Mouse (Mus musculus) midbrain, embryonic 14.5 days (tissue): ENCODE data around the gene Ralgds. TPM values are rescaled to one million over a fixed set of nuclear protein-coding genes. Genes with fewer than 3 reads are reported as not detected.
A peak's percentile ranks its signal among the peaks of the same experiment; 100 is the strongest.

Experiments
- ATAC-seq: fragments of 200-750 bp; cut with Nextera tagmentation; 2 replicates; pipeline ENCODE4 v1.8.0; 2017; ENCODE audit warnings: moderate number of reproducible peaks, moderate library complexity; ENCODE audit not compliant: low FRiP score, low TSS enrichment
- DNase-seq: peaks from one replicate; pipeline ENCODE4 v3.0.0-alpha.2; 2015
- H3K27ac ChIP-seq: fragments of 300-500 bp; sonication (generic); replicated peaks from 2 replicates; pipeline ENCODE4 v1.5.1; 2014; ENCODE audit warnings: mild to moderate bottlenecking, low read depth, low read length, moderate library complexity
- H3K27me3 ChIP-seq: fragments of 300-500 bp; sonication (generic); 2 replicates; pipeline ENCODE4 v1.6.1; 2014; ENCODE audit warnings: low read length, control low read depth, mixed read lengths; ENCODE audit not compliant: control insufficient read depth, insufficient read depth
- H3K36me3 ChIP-seq: fragments of 300-500 bp; sonication (generic); 2 replicates; pipeline ENCODE4 v1.6.1; 2014; ENCODE audit warnings: low read length, control low read depth; ENCODE audit not compliant: control insufficient read depth, insufficient read depth
- H3K4me1 ChIP-seq: fragments of 300-500 bp; sonication (generic); 2 replicates; pipeline ENCODE4 v1.6.1; 2014; ENCODE audit warnings: mild to moderate bottlenecking, antibody characterized with exemption, low read length, control low read depth; ENCODE audit not compliant: control insufficient read depth, insufficient read depth
- H3K4me2 ChIP-seq: fragments of 300-500 bp; sonication (generic); 2 replicates; pipeline ENCODE4 v1.6.1; 2014; ENCODE audit warnings: mild to moderate bottlenecking, low read length, moderate library complexity
- H3K4me3 ChIP-seq: fragments of 300-500 bp; sonication (generic); replicated peaks from 2 replicates; pipeline ENCODE4 v1.5.1; 2014; ENCODE audit warnings: low read depth, low read length
- H3K9ac ChIP-seq: fragments of 300-500 bp; sonication (generic); replicated peaks from 2 replicates; pipeline ENCODE4 v1.6.1; 2014; ENCODE audit warnings: mild to moderate bottlenecking, low read length, moderate library complexity
- H3K9me3 ChIP-seq: fragments of 300-500 bp; sonication (generic); 2 replicates; pipeline ENCODE4 v1.6.1; 2016; ENCODE audit warnings: low read length, control low read depth, mixed read lengths; ENCODE audit not compliant: control insufficient read depth
- WGBS: fragments of 180-500 bp; shearing (Covaris S2); extraction: QIAGEN DNeasy Blood & Tissue Kit; methylation state at CpG from one replicate; pipeline ENCODE4 v1.1.7; 2014; 5-methylcytosine and 5-hydroxymethylcytosine counted together
- polyA plus RNA-seq: library from polyadenylated mRNA; unstranded; fragments of >200 nt; fragmentation: Nextera tagmentation; extraction: Ambion mirVana; gene quantifications from 2 replicates; pipeline ENCODE4 v1.2.1, GENCODE M21; 2014

Gene Ralgds
- polyA plus RNA-seq, 1 experiment from 2014 or later, result 101 TPM

DNA sequence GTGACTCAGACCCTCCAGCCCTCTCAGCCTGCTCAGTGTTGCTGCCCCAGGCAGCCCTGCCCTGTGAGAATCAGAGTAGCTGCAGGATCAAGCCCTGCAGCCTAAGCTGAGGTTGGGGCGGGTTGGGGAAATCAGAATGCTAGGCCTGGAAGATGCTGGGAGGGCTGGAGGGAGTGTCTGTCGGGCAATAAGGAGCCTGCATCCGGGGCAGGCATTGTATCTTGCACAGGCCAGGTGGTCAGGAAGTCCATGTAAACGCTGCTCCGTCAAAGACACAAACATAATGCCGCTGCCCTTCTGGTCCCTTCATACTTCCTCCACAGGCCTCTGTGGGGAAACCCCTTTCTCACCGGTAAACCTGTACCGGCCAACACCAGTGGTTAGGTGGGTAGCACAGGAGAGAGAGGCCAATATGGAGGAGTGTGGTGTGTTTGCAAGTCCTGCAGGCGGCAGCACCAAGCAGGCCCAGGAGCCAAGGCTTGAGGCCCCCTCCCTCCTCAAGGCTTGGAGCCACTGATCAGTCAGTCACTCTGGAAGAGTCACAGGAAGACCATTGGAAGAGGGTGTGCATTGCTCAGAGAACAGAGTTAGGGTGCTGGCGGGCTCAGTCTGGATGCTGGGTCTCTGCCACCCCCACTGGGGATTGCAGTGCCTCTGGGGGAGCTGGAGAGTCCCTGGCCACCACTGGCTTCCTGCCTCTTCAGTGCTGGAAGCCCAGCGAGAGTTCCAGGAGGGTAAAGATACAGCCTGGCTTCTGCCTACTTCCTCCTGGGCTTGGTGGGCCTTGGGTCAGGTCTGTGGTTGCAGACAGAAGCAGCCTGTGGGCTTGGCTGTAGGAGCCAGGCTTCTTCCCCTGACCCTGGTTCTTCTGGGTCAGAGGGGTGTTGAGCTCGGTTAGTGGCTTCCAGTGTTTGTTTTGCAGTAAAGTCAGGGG, 13.3 kb downstream of the Ralgds start:
- Histone ChIP-seq H3K9ac (peak overlapping the region; percentile 42; the same call in 1 of the 2 replicates), H3K9me3 (no peaks in the 10 kb centered on the region), H3K27me3 (no peaks in the 10 kb centered on the region), H3K4me1 (peaks cover 53% of the 10 kb centered on the region), H3K4me2 (peak overlapping the region; percentile 24; the same call in 1 of the 2 replicates), H3K27ac (peak overlapping the region; percentile 87), H3K4me3 (no peak overlapping the region), H3K36me3 (peaks cover 8% of the 10 kb centered on the region)
- 43% methylated on average over 12 of the region's 12 CpGs for WGBS
- DNase-seq, result peak; percentile 46
- ATAC-seq, result no peak

DNA sequence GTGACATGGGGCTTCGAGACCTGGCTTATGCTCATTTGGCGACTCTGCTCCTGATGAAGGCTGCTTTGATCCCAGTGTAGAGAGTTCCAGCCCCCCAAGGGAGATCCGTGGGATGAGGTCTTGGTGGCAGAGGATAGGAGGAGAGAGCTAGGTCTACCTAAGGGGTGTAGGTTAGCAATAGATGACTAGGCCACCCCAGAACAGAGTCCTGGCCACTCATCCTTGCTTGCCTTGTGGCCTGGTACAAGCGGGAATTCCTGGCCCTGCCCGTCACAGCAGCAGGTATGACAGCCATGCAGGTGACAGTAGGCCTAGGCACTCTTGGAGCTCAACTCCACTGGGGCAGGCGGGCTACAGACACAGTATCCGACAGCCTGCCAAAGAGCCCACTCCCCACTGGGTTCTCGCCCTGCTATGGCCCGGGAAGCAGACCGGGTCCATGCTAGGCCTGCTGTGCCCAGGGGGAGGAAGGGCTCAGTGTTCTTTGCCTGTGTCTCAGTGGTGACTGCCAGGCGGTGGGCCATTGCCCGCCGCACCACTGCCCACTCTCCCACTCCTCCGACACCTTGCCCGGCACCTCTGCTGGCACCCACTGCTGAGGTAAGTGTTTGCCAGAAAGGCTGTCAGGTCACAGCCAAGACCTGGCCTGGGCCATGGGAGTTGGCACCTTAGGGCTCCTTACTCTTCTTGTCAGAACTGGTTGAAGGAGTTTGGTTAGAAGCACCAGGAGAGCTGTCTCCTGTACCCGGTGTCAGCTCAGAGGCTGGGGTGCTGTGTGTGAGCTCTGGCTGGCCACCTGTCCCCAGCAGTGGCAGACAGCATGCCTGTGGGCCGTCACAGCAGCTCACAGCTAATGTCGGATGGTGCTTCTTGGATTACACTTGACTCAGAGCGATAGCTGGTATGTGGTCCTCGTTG, 14.8 kb downstream of the Ralgds start:
- Histone ChIP-seq H3K4me2 (no peak overlapping the region), H3K36me3 (peaks cover under 1% of the 10 kb centered on the region; the same call in 1 of the 2 replicates), H3K27ac (no peak overlapping the region), H3K27me3 (no peaks in the 10 kb centered on the region), H3K4me1 (peaks cover 66% of the 10 kb centered on the region), H3K9me3 (no peaks in the 10 kb centered on the region), H3K4me3 (no peak overlapping the region), H3K9ac (0 out of 2 replicates have a peak overlapping the region, but pooled peaks have one; percentile 23)
- no peak for DNase-seq
- 87% methylated on average over 20 of the region's 20 CpGs for WGBS
- ATAC-seq, result no peak

DNA sequence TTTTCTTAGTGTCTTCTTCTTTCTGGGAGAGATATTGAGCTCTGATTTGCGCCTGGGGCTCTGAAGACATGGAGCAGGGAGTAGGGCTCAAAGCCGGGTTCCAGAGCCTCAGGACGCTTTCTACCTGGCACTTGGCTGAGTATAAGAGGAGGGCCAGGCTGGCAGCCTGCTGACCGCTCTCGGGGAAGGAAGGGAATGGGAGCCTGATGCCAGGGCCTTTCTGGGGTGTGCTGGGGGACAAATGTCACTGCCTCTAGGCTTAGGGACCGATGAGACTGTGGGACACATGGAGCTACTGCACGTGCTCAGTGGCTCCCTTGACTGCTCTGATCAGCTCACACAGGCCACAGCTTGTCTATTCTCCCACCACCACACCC, 15.4 kb downstream of the Ralgds start:
- no peak overlapping the region for H3K4me2 ChIP-seq
- H3K27me3 ChIP-seq, result no peaks in the 10 kb centered on the region
- no peaks in the 10 kb centered on the region for H3K9me3 ChIP-seq
- H3K4me3 ChIP-seq, result no peak overlapping the region
- DNase-seq (no peak), ATAC-seq (no peak)
- H3K36me3 ChIP-seq, result no peaks in the 10 kb centered on the region
- peak overlapping the region; percentile 23; the same call in 1 of the 2 replicates for H3K9ac ChIP-seq
- 89% methylated on average over 7 of the region's 7 CpGs for WGBS
- H3K4me1 ChIP-seq, result peaks cover 71% of the 10 kb centered on the region
- H3K27ac ChIP-seq, result no peak overlapping the region

DNA sequence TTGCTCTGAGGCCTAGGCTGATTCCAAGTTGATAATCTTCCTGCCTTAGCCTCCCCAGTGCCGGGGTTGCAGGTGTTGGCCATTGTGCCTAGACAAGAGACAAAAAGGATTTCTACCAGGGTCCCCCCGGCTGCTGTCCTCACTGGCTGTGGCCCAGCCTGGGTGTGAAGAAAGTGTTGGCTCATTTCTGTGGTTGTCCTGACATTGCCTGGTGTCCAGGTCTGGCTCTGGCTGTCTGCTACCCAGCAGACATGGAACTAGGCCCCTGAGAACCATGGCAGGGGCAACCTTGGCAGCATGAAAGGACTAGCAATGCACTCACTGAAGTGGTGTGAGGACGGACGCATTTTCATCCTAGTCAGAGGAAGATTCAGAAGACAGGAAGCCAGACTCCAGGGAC, 16.9 kb downstream of the Ralgds start:
- Histone ChIP-seq H3K4me3 (no peak overlapping the region), H3K4me1 (peaks cover 78% of the 10 kb centered on the region), H3K27ac (peak overlapping the region; percentile 32; the same call in 1 of the 2 replicates), H3K9ac (no peak overlapping the region), H3K4me2 (no peak overlapping the region), H3K36me3 (no peaks in the 10 kb centered on the region), H3K27me3 (no peaks in the 10 kb centered on the region), H3K9me3 (no peaks in the 10 kb centered on the region)
- DNase-seq, result no peak
- WGBS, result 65% methylated on average over 4 of the region's 4 CpGs
- no peak for ATAC-seq

DNA sequence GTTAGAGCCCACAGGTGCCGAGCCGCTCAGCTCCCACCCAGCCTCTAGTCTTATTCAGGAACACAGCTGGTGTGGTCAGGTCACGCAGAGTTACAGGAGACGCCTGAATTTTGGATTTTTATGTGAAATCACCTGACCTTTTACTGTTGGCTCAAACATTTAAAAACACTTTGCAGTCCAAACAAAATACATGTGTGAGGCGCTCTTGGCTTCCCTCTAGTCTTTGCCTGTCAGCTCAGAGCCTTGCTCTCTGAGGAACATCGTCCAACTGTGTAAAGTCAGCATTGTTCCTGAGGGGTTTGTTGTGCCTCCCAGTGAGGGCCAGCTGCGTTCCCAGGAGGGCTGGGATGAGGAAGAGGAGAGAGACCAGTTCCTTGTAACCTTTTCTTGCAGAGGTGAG, 17.4 kb downstream of the Ralgds start:
- H3K27ac ChIP-seq, result peak overlapping the region; percentile 32; the same call in 1 of the 2 replicates
- no peak for DNase-seq
- H3K4me2 ChIP-seq, result no peak overlapping the region
- ATAC-seq, result no peak
- H3K9me3 ChIP-seq, result no peaks in the 10 kb centered on the region
- 55% methylated on average over 7 of the region's 7 CpGs for WGBS
- peaks cover 78% of the 10 kb centered on the region for H3K4me1 ChIP-seq
- H3K9ac ChIP-seq, result peak overlapping the region; percentile 16; the same call in 1 of the 2 replicates
- no peak overlapping the region for H3K4me3 ChIP-seq
- H3K27me3 ChIP-seq, result no peaks in the 10 kb centered on the region
- no peaks in the 10 kb centered on the region for H3K36me3 ChIP-seq

DNA sequence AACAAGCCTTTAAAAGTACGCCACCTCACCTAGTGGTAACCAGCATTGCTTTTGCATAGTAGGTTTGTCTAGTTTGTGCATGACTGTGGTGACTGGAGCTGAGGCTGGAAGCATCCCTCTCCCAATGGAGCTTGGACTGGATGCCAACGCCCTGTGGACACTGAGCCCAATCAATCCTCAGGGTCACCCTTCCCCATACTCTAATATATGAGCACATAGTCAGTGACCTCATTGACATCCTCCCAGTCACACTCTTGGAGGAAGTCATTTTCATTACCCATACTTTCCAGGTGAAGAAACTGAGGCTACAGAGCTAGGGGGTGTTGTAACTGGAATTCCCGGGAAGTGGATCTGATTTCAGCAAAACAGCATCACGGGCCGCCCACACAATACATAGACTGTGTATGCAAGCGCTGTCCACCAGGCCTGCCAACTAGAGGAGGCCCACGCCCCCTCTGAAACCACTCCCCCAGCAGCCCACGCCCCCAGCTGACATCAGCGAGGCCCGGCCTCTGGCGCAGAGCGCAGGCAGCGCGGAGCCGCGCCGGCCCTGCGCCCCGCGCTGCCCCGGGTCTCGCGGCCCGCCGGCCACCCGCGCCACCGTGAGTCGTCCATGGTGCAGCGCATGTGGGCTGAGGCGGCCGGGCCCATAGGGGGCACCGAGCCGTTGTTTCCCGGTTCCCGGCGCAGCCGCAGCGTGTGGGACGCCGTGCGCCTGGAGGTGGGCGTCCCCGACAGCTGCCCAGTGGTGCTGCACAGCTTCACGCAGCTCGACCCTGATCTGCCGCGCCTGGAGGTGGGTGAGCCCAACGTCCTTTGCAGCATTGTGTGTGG, 20.2 kb downstream of the Ralgds start:
- peak overlapping the region; percentile 48 for H3K4me3 ChIP-seq
- peak overlapping the region; percentile 69 for H3K9ac ChIP-seq
- H3K27ac ChIP-seq, result peak overlapping the region; percentile 82
- ATAC-seq (peak; percentile 86), DNase-seq (peak; percentile 91)
- peak overlapping the region; percentile 74 for H3K4me2 ChIP-seq
- H3K27me3 ChIP-seq, result no peaks in the 10 kb centered on the region
- no peaks in the 10 kb centered on the region for H3K36me3 ChIP-seq
- WGBS, result 3% methylated on average over 49 of the region's 49 CpGs
- H3K9me3 ChIP-seq, result no peaks in the 10 kb centered on the region
- peaks cover 86% of the 10 kb centered on the region for H3K4me1 ChIP-seq

DNA sequence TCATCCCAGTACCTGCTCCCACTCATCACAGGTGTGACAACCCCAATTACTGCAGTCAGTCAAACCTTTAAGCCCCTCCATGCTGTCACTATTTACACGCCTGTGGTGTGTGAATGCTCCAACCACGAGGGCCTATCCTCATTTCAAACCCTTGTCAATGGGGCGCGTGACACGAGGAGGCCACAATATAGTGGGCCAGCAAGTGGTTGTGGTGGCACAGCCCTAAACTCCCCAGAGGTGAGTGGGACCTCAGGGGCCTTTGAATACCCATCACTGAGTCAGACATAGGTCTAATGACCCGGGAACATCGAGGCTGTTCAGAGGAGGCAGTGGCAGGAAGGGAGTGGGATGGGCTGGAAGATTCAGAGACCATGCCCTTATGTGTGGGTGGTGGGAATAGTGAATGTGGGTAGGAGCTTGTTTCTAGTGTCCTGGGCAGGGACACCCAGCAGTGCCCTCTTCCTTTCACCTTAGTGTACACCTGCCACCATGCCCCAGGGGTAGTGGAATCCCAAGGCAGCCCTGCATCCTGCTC, 21.0 kb downstream of the Ralgds start:
- ATAC-seq (peak; percentile 10; the same call in 1 of the 2 replicates), DNase-seq (no peak)
- Histone ChIP-seq H3K4me3 (peak overlapping the region; percentile 48), H3K27ac (peak overlapping the region; percentile 82), H3K36me3 (no peaks in the 10 kb centered on the region), H3K27me3 (no peaks in the 10 kb centered on the region), H3K4me1 (peaks cover 88% of the 10 kb centered on the region), H3K9me3 (no peaks in the 10 kb centered on the region), H3K9ac (peak overlapping the region; percentile 69), H3K4me2 (peak overlapping the region; percentile 74)
- WGBS, result 59% methylated on average over 7 of the region's 7 CpGs
